Mouse (Mus musculus): Measurements from ENCODE around the gene Aars2. TPM values are rescaled to one million over a fixed set of nuclear protein-coding genes. Genes with fewer than 3 reads are reported as not detected.

Gene Aars2
- polyA plus RNA-seq, 1 experiment, result 43.9 TPM

DNA sequence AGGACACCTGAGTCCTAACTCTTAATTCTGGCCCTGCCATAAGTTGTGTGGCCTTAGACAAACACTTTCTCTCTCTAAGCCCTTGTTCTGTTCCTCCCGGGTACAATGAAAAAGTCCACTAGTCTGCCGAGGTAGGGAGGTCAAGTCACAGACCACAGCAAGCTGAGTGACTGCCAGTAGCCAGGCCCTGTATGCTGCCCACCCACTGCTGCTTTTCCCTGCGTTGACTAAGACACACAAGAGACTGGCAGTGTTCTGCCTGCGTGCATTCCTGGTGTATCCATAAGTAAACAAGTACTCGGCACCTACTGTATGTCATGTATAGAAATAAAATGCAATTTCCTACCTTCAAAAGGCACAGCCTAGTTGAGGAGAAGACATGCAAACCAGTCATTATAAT lies 43.6 kb downstream of the Aars2 start:
- Histone ChIP-seq H3K27ac (ENCODE audit: insufficient read depth, low read length) (peak overlapping the region; percentile 74; the same call in 1 of the 2 replicates), H3K4me3 (replicated peaks; ENCODE audit: insufficient read depth, low read depth, low read length) (peak overlapping the region; percentile 38), H3K4me1 (ENCODE audit: control insufficient read depth, insufficient read depth, low read length) (peaks cover 29% of the 10 kb centered on the region), H3K27me3 (ENCODE audit: control insufficient read depth, insufficient read depth, low read length) (no peaks in the 10 kb centered on the region)
- WGBS, result 13% methylated on average over 5 of the region's 5 CpGs
- DNase-seq, result peak in 1 of 2 experiments; percentile 54
- TF ChIP-seq CTCF (IDR thresholded peaks at IDR 0.05; ENCODE audit: borderline replicate concordance, insufficient read depth, low read depth, low read length) (no peak), POLR2A (IDR thresholded peaks at IDR 0.05; ENCODE audit: borderline replicate concordance, insufficient read depth, low read length) (no peak)

DNA sequence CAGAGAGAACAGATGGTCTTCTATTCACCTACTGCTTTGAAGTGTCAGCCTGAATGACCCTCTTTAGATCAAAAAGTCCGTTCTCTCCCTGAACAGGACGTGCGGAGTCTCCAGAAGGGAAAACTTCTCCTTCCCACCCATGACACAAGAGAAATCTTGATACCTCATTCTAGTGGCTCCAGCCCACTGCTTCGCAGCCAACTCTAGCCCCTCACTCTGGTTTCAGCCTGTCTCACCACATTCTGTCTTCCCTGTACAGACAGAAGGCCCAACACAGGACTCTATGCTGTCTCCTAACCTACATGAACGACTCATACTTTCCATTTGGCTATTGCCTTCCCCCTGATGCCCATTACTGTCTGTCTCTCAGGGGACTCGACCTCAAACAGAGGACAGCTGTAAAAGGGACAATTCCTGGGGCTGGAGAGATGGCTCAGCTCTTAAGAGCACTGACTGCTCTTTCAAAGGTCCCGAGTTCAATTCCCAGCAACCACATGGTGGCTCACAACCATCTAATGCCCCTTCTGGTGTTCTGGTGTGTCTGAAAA lies 44.7 kb downstream of the Aars2 start:
- WGBS, result 46% methylated on average over 7 of the region's 7 CpGs
- no peak overlapping the region for H3K4me3 ChIP-seq (replicated peaks; ENCODE audit: insufficient read depth, low read depth, low read length)
- no peak for DNase-seq
- no peaks in the 10 kb centered on the region for H3K27me3 ChIP-seq (ENCODE audit: control insufficient read depth, insufficient read depth, low read length)
- TF ChIP-seq CTCF (IDR thresholded peaks at IDR 0.05; ENCODE audit: borderline replicate concordance, insufficient read depth, low read depth, low read length) (no peak), POLR2A (IDR thresholded peaks at IDR 0.05; ENCODE audit: borderline replicate concordance, insufficient read depth, low read length) (no peak)
- H3K27ac ChIP-seq (ENCODE audit: insufficient read depth, low read length), result peak overlapping the region; percentile 44; the same call in 1 of the 2 replicates
- peaks cover 21% of the 10 kb centered on the region for H3K4me1 ChIP-seq (ENCODE audit: control insufficient read depth, insufficient read depth, low read length)

DNA sequence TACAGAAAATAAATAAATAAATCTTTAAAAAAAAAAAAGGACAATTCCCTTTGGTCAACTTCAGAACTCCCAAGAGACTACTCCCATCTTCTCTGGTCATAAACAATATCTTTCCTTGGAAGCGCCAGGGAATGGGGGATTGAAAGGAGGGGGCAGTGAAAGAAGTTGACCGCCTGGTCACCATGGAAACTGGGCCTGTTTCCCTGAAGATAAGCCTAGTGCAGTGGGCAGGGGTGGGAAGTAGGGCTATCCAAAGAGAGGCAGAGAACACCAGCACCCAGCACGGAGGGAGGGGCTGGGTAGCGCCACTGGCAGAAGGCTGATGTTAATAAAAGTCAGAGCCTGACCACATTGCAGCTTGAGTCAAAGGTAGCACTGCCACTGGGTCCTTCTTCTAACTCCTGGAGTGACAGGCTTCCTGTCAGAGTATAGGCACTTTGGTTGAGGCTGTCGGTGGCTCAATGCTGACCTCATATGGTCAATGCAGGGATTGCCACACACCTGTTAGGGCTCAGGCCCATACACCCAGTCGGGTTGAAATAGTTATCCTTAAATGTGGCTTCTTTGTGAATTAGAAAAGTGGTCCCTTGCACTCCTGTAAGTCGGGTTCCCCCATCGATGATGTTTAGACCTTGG lies 45.3 kb downstream of the Aars2 start:
- H3K4me1 ChIP-seq (ENCODE audit: control insufficient read depth, insufficient read depth, low read length), result peaks cover 18% of the 10 kb centered on the region
- TF ChIP-seq CTCF (IDR thresholded peaks at IDR 0.05; ENCODE audit: borderline replicate concordance, insufficient read depth, low read depth, low read length), result peak; percentile 100
- TF ChIP-seq POLR2A (IDR thresholded peaks at IDR 0.05; ENCODE audit: borderline replicate concordance, insufficient read depth, low read length), result no peak
- H3K27me3 ChIP-seq (ENCODE audit: control insufficient read depth, insufficient read depth, low read length), result no peaks in the 10 kb centered on the region
- WGBS, result 10% methylated on average over 8 of the region's 8 CpGs
- DNase-seq, result peak; percentile 87 to 94
- no peak overlapping the region for H3K27ac ChIP-seq (ENCODE audit: insufficient read depth, low read length)
- H3K4me3 ChIP-seq (replicated peaks; ENCODE audit: insufficient read depth, low read depth, low read length), result no peak overlapping the region

DNA sequence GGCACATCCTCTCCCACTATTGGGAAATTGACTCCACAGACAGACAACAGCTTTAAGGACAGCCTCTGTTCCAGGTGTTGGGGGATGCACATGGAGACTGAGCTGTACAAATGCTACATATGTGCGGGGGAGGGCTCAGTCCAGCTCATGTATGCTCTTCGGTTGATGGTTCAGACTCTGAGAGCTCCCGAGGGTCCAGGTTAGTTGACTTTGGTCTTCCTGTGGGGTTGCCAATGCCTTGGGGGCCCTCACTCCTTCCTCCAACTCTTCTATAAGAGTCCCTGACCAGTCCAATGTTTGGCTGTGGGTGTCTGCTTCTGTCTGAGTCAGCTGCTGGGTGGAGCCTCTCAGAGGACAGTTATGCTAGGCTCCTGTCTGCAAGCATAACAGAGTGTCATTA lies 46.4 kb downstream of the Aars2 start:
- DNase-seq, result no peak
- TF ChIP-seq POLR2A (IDR thresholded peaks at IDR 0.05; ENCODE audit: borderline replicate concordance, insufficient read depth, low read length) (no peak), CTCF (IDR thresholded peaks at IDR 0.05; ENCODE audit: borderline replicate concordance, insufficient read depth, low read depth, low read length) (no peak)
- no peak overlapping the region for H3K4me3 ChIP-seq (replicated peaks; ENCODE audit: insufficient read depth, low read depth, low read length)
- peaks cover 28% of the 10 kb centered on the region for H3K4me1 ChIP-seq (ENCODE audit: control insufficient read depth, insufficient read depth, low read length)
- 90% methylated on average over 3 of the region's 3 CpGs for WGBS
- no peak overlapping the region for H3K27ac ChIP-seq (ENCODE audit: insufficient read depth, low read length)
- no peaks in the 10 kb centered on the region for H3K27me3 ChIP-seq (ENCODE audit: control insufficient read depth, insufficient read depth, low read length)

DNA sequence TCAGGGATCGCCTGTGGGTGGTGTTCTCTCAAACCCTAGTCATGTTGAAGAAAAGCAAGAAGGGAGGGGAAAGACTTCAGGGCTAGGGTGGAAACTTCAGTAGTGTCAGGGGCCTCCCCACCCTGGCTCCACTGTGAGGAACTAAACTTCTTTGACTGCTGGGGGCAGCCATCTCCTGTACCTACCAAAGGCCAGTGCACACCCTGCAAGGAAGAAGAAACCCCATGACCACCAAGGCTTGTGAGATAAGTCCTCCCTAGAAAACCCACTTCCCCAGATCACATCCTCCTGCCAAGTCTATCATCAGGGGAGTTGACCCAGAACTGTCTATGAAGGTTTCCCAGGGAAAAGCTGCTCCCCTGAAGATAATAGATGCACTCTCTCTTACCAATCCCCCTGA lies 47.8 kb downstream of the Aars2 start:
- WGBS, result 62% methylated on average over 1 of the region's 1 CpGs
- no peak for TF ChIP-seq POLR2A (IDR thresholded peaks at IDR 0.05; ENCODE audit: borderline replicate concordance, insufficient read depth, low read length)
- no peak for TF ChIP-seq CTCF (IDR thresholded peaks at IDR 0.05; ENCODE audit: borderline replicate concordance, insufficient read depth, low read depth, low read length)
- H3K27ac ChIP-seq (ENCODE audit: insufficient read depth, low read length), result no peak overlapping the region

DNA sequence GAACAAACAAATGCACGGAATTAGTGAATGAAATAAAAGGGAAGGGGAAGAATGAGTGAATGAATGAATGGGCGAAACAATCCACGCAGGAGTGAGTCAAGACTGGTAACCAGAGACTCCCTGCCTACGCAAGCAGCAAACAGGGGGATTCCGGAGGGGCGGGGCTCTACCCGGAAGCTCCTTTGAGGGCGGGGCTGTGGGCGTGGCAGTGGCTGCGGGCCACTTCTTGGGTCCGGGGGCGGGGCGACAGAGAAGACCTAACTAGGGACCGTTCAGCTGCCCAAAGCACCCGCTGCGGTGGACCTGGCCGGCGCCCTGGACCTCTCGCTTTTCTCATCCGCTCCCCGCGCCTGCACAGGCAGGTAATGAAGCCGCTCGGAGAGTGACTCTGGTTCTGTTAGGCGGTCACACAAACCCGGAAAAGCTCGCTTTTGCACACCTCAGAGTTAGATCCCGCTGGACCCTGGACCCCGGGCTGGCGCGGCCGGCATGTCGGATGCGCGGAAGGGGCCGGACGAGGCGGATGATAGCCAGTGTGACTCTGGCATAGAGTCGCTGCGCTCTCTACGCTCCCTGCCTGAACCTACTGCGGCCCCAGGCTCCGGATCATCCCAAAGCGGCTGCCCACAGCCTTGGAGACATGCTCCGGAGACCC lies 48.9 kb downstream of the Aars2 start, which contains the start of gene Nfkbie:
Gene Nfkbie, plus strand, starts transcription at position 252 of the 655 bp plus-strand sequence.
- peak; percentile 93 to 94 for DNase-seq
- under 1% methylated on average over 45 of the region's 45 CpGs for WGBS
- Histone ChIP-seq H3K4me1 (ENCODE audit: control insufficient read depth, insufficient read depth, low read length) (peaks cover 39% of the 10 kb centered on the region), H3K4me3 (replicated peaks; ENCODE audit: insufficient read depth, low read depth, low read length) (peak within 1 kb of the TSS; percentile 92), H3K27me3 (ENCODE audit: control insufficient read depth, insufficient read depth, low read length) (no peaks in the 10 kb centered on the region), H3K27ac (ENCODE audit: insufficient read depth, low read length) (peak within 1 kb of the TSS; percentile 78)
- TF ChIP-seq CTCF (IDR thresholded peaks at IDR 0.05; ENCODE audit: borderline replicate concordance, insufficient read depth, low read depth, low read length) (no peak), POLR2A (IDR thresholded peaks at IDR 0.05; ENCODE audit: borderline replicate concordance, insufficient read depth, low read length) (peak; percentile 69; the same call in 1 of the 2 replicates)

More for the DNA sequence above, 47.8 kb downstream of the Aars2 start:
- Histone ChIP-seq H3K4me1 (ENCODE audit: control insufficient read depth, insufficient read depth, low read length) (peaks cover 36% of the 10 kb centered on the region), H3K4me3 (replicated peaks; ENCODE audit: insufficient read depth, low read depth, low read length) (no peak overlapping the region), H3K27me3 (ENCODE audit: control insufficient read depth, insufficient read depth, low read length) (no peaks in the 10 kb centered on the region)
- DNase-seq, result no peak

DNA sequence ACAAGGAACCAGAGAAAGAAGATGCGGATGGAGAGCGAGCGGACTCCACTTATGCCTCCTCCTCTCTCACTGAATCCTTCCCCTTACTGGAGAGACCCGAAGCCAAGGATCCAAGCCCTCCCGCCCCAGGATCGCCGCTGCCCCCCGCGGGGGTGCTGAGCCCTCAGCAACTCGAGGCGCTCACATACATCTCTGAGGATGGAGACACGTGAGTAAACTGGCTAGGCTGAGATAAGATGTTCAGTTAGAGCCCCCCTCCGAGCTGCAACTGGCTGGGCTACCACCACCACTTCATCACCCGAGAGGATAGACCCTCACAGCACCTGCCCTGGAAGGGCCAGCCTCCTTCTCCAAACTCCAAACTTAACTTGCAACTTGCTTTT lies 49.5 kb downstream of the Aars2 start:
- H3K4me3 ChIP-seq (replicated peaks; ENCODE audit: insufficient read depth, low read depth, low read length), result peak overlapping the region; percentile 92
- no peaks in the 10 kb centered on the region for H3K27me3 ChIP-seq (ENCODE audit: control insufficient read depth, insufficient read depth, low read length)
- H3K27ac ChIP-seq (ENCODE audit: insufficient read depth, low read length), result peak overlapping the region; percentile 78; the same call in 1 of the 2 replicates
- no peak for DNase-seq
- TF ChIP-seq CTCF (IDR thresholded peaks at IDR 0.05; ENCODE audit: borderline replicate concordance, insufficient read depth, low read depth, low read length) (no peak), POLR2A (IDR thresholded peaks at IDR 0.05; ENCODE audit: borderline replicate concordance, insufficient read depth, low read length) (no peak)
- H3K4me1 ChIP-seq (ENCODE audit: control insufficient read depth, insufficient read depth, low read length), result peaks cover 34% of the 10 kb centered on the region
- 2% methylated on average over 14 of the region's 14 CpGs for WGBS
